Mouse (Mus musculus): ENCODE results near the gene Ankrd6.

Ankrd6 gene

GRCm38 (mm10) chr4:32860184-32860965 lies 90.3 kb downstream of the Ankrd6 start:
- DNase-seq (ENCODE audit: low read depth) = no peak

GRCm38 (mm10) chr4:32855580-32855979 lies 95.1 kb downstream of the Ankrd6 start:
- no peak for DNase-seq (ENCODE audit: low read depth)

- no peak for DNase-seq (ENCODE audit: low read depth)
Observed at GRCm38 (mm10) chr4:32854956-32855355, 95.7 kb downstream of the Ankrd6 start.

GRCm38 (mm10) chr4:32853609-32854188 lies 96.9 kb downstream of the Ankrd6 start:
- DNase-seq (ENCODE audit: low read depth) = no peak

GRCm38 (mm10) chr4:32852819-32853218 lies 97.8 kb downstream of the Ankrd6 start:
- no peak for DNase-seq (ENCODE audit: low read depth)

- no peak for DNase-seq (ENCODE audit: low read depth)
Observed at GRCm38 (mm10) chr4:32852294-32852693, 98.3 kb downstream of the Ankrd6 start.

GRCm38 (mm10) chr4:32838401-32838800 lies 112.2 kb downstream of the Ankrd6 start:
- no peak for DNase-seq (ENCODE audit: low read depth)

- DNase-seq (ENCODE audit: low read depth) = no peak
Observed at GRCm38 (mm10) chr4:32836071-32836470, 114.6 kb downstream of the Ankrd6 start.

- DNase-seq (ENCODE audit: low read depth) = no peak
Observed at GRCm38 (mm10) chr4:32834541-32834940, 116.1 kb downstream of the Ankrd6 start.

GRCm38 (mm10) chr4:32833494-32834282 lies 117.0 kb downstream of the Ankrd6 start:
- DNase-seq (ENCODE audit: low read depth) = no peak

- no peak for DNase-seq (ENCODE audit: low read depth)
Observed at GRCm38 (mm10) chr4:32829316-32829715, 121.3 kb downstream of the Ankrd6 start.

GRCm38 (mm10) chr4:32828385-32829077 lies 122.1 kb downstream of the Ankrd6 start:
- DNase-seq (ENCODE audit: low read depth) = no peak

- no peak for DNase-seq (ENCODE audit: low read depth)
Observed at GRCm38 (mm10) chr4:32826925-32827324, 123.7 kb downstream of the Ankrd6 start.

- no peak for DNase-seq (ENCODE audit: low read depth)
Observed at GRCm38 (mm10) chr4:32824254-32824653, 126.4 kb downstream of the Ankrd6 start.

- DNase-seq (ENCODE audit: low read depth) = no peak
Observed at GRCm38 (mm10) chr4:32820676-32821075, 130.0 kb downstream of the Ankrd6 start.

- no peak for DNase-seq (ENCODE audit: low read depth)
Observed at GRCm38 (mm10) chr4:32817478-32817877, 133.2 kb downstream of the Ankrd6 start.

- no peak for DNase-seq (ENCODE audit: low read depth)
Observed at GRCm38 (mm10) chr4:32800577-32801170, 150.0 kb downstream of the Ankrd6 start.

GRCm38 (mm10) chr4:32799966-32800576 lies 150.6 kb downstream of the Ankrd6 start, which contains the start of gene Lyrm2:
TSS of gene Lyrm2 (plus strand) at chr4:32800253.
- DNase-seq (ENCODE audit: low read depth) = peak; percentile 59

- DNase-seq (ENCODE audit: low read depth) = no peak
Observed at GRCm38 (mm10) chr4:32798976-32799375, 151.7 kb downstream of the Ankrd6 start.

- DNase-seq (ENCODE audit: low read depth) = no peak
Observed at GRCm38 (mm10) chr4:32789020-32789419, 161.6 kb downstream of the Ankrd6 start.

- no peak for DNase-seq (ENCODE audit: low read depth)
Observed at GRCm38 (mm10) chr4:32787110-32787509, 163.5 kb downstream of the Ankrd6 start.

All from c-Kit-positive CD71-positive TER-119-negative erythroid progenitor cells, embryonic 14.5 days (primary cell).